8 mouse cellular contexts compared by ENCODE assay signal in the genomic region with DNA sequence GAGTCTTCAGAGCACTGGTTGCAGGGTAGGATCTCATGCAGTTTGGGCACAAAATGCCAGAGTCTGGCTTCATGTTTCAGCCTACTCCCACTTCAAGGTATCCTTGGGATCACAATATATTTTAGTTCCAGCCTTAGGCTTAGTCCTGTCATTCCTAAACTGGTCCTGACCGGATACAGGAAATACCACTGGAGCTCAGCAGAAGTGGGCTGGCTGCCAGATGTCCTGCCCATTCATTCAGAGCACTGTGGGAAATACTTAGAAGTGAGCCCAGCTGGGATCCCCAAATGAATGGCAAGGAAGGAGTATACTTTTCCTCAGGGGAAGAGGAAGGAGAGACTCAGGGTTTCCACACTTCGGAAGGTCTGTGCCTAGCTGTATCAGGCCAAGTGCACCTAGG. TPM values are rescaled to one million over a fixed set of nuclear protein-coding genes. Genes with fewer than 3 reads are reported as not detected.
DNase-seq lines count a peak whose midpoint lies in the region; ATAC-seq lines count a peak whose summit lies in the region.

No protein-coding gene starts in this region.

- H3K27me3 ChIP-seq in embryonic facial prominence, embryonic 11.5 days (ENCODE audit: control insufficient read depth, insufficient read depth, low read length): no peaks in the 10 kb centered on the region
- H3K27me3 ChIP-seq in heart, embryonic 16.5 days (ENCODE audit: control insufficient read depth, insufficient read depth, low read length): no peaks in the 10 kb centered on the region
- H3K27me3 ChIP-seq in midbrain, embryonic 14.5 days (ENCODE audit: control insufficient read depth, insufficient read depth, low read length): no peaks in the 10 kb centered on the region

- DNase-seq in gastrocnemius, postnatal 14 days: peak; percentile 59
- no peak for DNase-seq in gastrocnemius, postnatal 25 days
- DNase-seq in embryonic facial prominence, embryonic 11.5 days (ENCODE audit: low spot score): peak; percentile 79
- peak; percentile 91 for DNase-seq in kidney, postnatal 14 days
- peak; percentile 63 for DNase-seq in midbrain, embryonic 14.5 days
- DNase-seq in layer of hippocampus, postnatal 14 days (ENCODE audit: low spot score in 2 of 2): no peak
- DNase-seq in ovary, postnatal 14 days (ENCODE audit: low spot score): no peak

- H3K27ac ChIP-seq in embryonic facial prominence, embryonic 11.5 days (replicated peaks; ENCODE audit: low read depth, low read length): peak overlapping the region; percentile 57
- H3K27ac ChIP-seq in heart, embryonic 16.5 days (ENCODE audit: low read length): peak overlapping the region; percentile 56
- H3K27ac ChIP-seq in midbrain, embryonic 14.5 days (replicated peaks; ENCODE audit: low read depth, low read length): no peak overlapping the region

- no peaks in the 10 kb centered on the region for H3K9me3 ChIP-seq in embryonic facial prominence, embryonic 11.5 days (replicated peaks; ENCODE audit: control insufficient read depth, low read length)
- no peaks in the 10 kb centered on the region for H3K9me3 ChIP-seq in heart, embryonic 16.5 days (replicated peaks; ENCODE audit: control insufficient read depth, low read length)
- no peaks in the 10 kb centered on the region for H3K9me3 ChIP-seq in midbrain, embryonic 14.5 days (ENCODE audit: control insufficient read depth, low read length)

- no peak overlapping the region for H3K4me2 ChIP-seq in embryonic facial prominence, embryonic 11.5 days (ENCODE audit: low read depth, low read length)
- no peak overlapping the region for H3K4me2 ChIP-seq in heart, embryonic 16.5 days (ENCODE audit: low read depth, low read length)
- no peak overlapping the region for H3K4me2 ChIP-seq in midbrain, embryonic 14.5 days (ENCODE audit: low read length)

- H3K4me3 ChIP-seq in embryonic facial prominence, embryonic 11.5 days (ENCODE audit: low read depth, low read length): no peak overlapping the region
- H3K4me3 ChIP-seq in heart, embryonic 16.5 days (ENCODE audit: low read length): no peak overlapping the region
- H3K4me3 ChIP-seq in midbrain, embryonic 14.5 days (replicated peaks; ENCODE audit: low read depth, low read length): no peak overlapping the region

- no peaks in the 10 kb centered on the region for H3K4me1 ChIP-seq in embryonic facial prominence, embryonic 11.5 days (ENCODE audit: control insufficient read depth, insufficient read depth, low read length)
- H3K4me1 ChIP-seq in heart, embryonic 16.5 days (ENCODE audit: control insufficient read depth, insufficient read depth, low read length): peaks cover 20% of the 10 kb centered on the region
- peaks cover 23% of the 10 kb centered on the region for H3K4me1 ChIP-seq in midbrain, embryonic 14.5 days (ENCODE audit: control insufficient read depth, insufficient read depth, low read length)

- intact Hi-C loops in gastrocnemius, postnatal 14 days (cut with DNase I; ENCODE audit: low total_unique reads): no loop called here

- no peaks in the 10 kb centered on the region for H3K36me3 ChIP-seq in embryonic facial prominence, embryonic 11.5 days (replicated peaks; ENCODE audit: control insufficient read depth, insufficient read depth, low read depth, low read length)
- H3K36me3 ChIP-seq in heart, embryonic 16.5 days (ENCODE audit: control insufficient read depth, insufficient read depth): peaks cover 6% of the 10 kb centered on the region; the same call in 1 of the 2 replicates
- no peaks in the 10 kb centered on the region for H3K36me3 ChIP-seq in midbrain, embryonic 14.5 days (ENCODE audit: control insufficient read depth, insufficient read depth, low read length)

- no peak overlapping the region for H3K9ac ChIP-seq in embryonic facial prominence, embryonic 11.5 days (replicated peaks; ENCODE audit: low read length)
- H3K9ac ChIP-seq in heart, embryonic 16.5 days (ENCODE audit: low read length): no peak overlapping the region
- no peak overlapping the region for H3K9ac ChIP-seq in midbrain, embryonic 14.5 days (replicated peaks; ENCODE audit: low read length)

- ATAC-seq in embryonic facial prominence, embryonic 11.5 days (replicated peaks; ENCODE audit: insufficient number of reproducible peaks, low FRiP score, low TSS enrichment, low read depth): peak; percentile 78
- peak; percentile 68 for ATAC-seq in heart, embryonic 16.5 days (replicated peaks; ENCODE audit: extremely low read depth, insufficient read depth, low FRiP score)
- 0 out of 2 replicates have a peak, but pooled peaks have one; percentile 16 for ATAC-seq in midbrain, embryonic 14.5 days (ENCODE audit: low FRiP score, low TSS enrichment)

- WGBS in embryonic facial prominence, embryonic 11.5 days: 19% methylated on average over 2 of the region's 2 CpGs
- 18% methylated on average over 2 of the region's 2 CpGs for WGBS in heart, embryonic 16.5 days
- 24% methylated on average over 2 of the region's 2 CpGs for WGBS in midbrain, embryonic 14.5 days

RNA-seq across cellular contexts. Expression of a gene that starts 33.3 kb away (rescaled TPM):
- 1 to 10 TPM; 8.8 to 9.2 TPM for total RNA-seq in gastrocnemius, postnatal 14 days (2021)
- total RNA-seq in gastrocnemius, postnatal 25 days (2021): 1 to 10 TPM; 4.7 to 5.1 TPM
- polyA plus RNA-seq in embryonic facial prominence, embryonic 11.5 days (2014; fragmentation: Nextera tagmentation; extraction: Ambion mirVana): 20.1 and 20.5 TPM in 2 replicates
- 10.3 and 11.2 TPM in 2 replicates for polyA plus RNA-seq in heart, embryonic 16.5 days (2015; fragmentation: Nextera tagmentation; extraction: Ambion mirVana)
- 8.7 and 9.5 TPM in 2 replicates for polyA plus RNA-seq in midbrain, embryonic 14.5 days (2014; fragmentation: Nextera tagmentation; extraction: Ambion mirVana)
- total RNA-seq in layer of hippocampus, postnatal 14 days (2021): 10 to 100 TPM; 29.6 to 31.8 TPM

RNA-seq across cellular contexts. Expression of a gene that starts 43.7 kb away (rescaled TPM):
- total RNA-seq in gastrocnemius, postnatal 14 days (2021): 1 to 10 TPM; 3.7 to 3.8 TPM
- total RNA-seq in gastrocnemius, postnatal 25 days (2021): 1 to 10 TPM; 2.7 to 2.8 TPM
- polyA plus RNA-seq in embryonic facial prominence, embryonic 11.5 days (2014; fragmentation: Nextera tagmentation; extraction: Ambion mirVana): 2.4 and 2.8 TPM in 2 replicates
- 3.8 and 4.0 TPM in 2 replicates for polyA plus RNA-seq in heart, embryonic 16.5 days (2015; fragmentation: Nextera tagmentation; extraction: Ambion mirVana)
- 4.1 and 4.4 TPM in 2 replicates for polyA plus RNA-seq in midbrain, embryonic 14.5 days (2014; fragmentation: Nextera tagmentation; extraction: Ambion mirVana)
- 10 to 100 TPM; 10.6 TPM for total RNA-seq in layer of hippocampus, postnatal 14 days (2021)

Comparison
In these comparisons a context has a peak if more than half of its experiments do, and no peak if none do; other contexts are left out.
1. DNase-seq: peak in gastrocnemius, postnatal 14 days (single experiment), embryonic facial prominence, embryonic 11.5 days (single experiment), kidney, postnatal 14 days (single experiment) and midbrain, embryonic 14.5 days (single experiment); none in gastrocnemius, postnatal 25 days (single experiment), layer of hippocampus, postnatal 14 days (0 of 2) and ovary, postnatal 14 days (single experiment).
2. ATAC-seq: peak in every context shown above with its lines; median percentile 78 in embryonic facial prominence, embryonic 11.5 days; 68 in heart, embryonic 16.5 days; 16 in midbrain, embryonic 14.5 days.